In the genomic region with DNA sequence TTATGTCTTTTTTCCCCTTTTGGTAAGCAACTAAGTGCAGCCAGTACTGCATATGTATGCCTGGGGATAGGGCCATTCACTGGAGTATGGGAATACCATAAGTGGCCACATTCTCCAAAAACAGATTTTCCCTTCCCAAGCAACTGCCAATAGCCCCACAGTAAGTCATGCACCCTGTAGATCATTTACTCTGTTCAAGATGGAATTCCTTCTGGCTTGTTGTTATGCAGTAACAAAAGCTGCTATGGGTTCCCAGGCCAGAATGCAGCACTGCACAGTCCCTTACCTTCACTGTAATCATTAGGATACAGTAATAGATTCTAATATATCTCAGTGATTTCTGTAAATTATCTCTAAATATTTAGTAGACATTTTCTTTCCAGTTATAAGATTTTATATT, we compare ENCODE assay signal across 29 mouse cellular contexts.
DNase-seq lines count a peak whose midpoint lies in the region; ATAC-seq and TF ChIP-seq lines count a peak whose summit lies in the region.
"Had no signal": no experiment of that assay in that cellular context is flagged by ENCODE, and none has a peak within 500 bp of the region (broad histone marks: within the 10 kb centered on the region; RNA-seq: fewer than 3 reads in every experiment).

No protein-coding gene starts in this region.

- peaks cover 28% of the 10 kb centered on the region for H3K36me3 ChIP-seq in hindbrain, embryonic 13.5 days
- no peaks in the 10 kb centered on the region for H3K36me3 ChIP-seq in hindbrain, embryonic 11.5 days (ENCODE audit: control insufficient read depth, insufficient read depth, low read length)
- peaks cover 31% of the 10 kb centered on the region for H3K36me3 ChIP-seq in midbrain, embryonic 13.5 days
- H3K36me3 ChIP-seq in midbrain, embryonic 10.5 days, result peaks cover 44% of the 10 kb centered on the region
- 0 out of 2 replicates have a peak, but pooled peaks cover 4% of the 10 kb centered on the region for H3K36me3 ChIP-seq in kidney, postnatal 0 days (ENCODE audit: insufficient read depth, low read length)
- H3K36me3 ChIP-seq: heart, embryonic 12.5 days; intestine, embryonic 15.5 days; liver, embryonic 15.5 days; stomach, embryonic 15.5 days had no signal

- DNase-seq in hindbrain, embryonic 11.5 days (ENCODE audit: low spot score), result no peak
- no peak for DNase-seq in midbrain, embryonic 10.5 days (ENCODE audit: low spot score)
- no peak for DNase-seq in kidney, postnatal 0 days (ENCODE audit: low spot score)
- no peak for DNase-seq in thymus, postnatal 36 days
- DNase-seq in ovary, adult 18-20 months (ENCODE audit: low spot score), result no peak
- DNase-seq: adrenal gland, postnatal 10 days; cerebellum, adult 11 months; cerebellum, adult 9-10 months; cerebellum, postnatal 36 days; gastrocnemius, adult 2 months; gastrocnemius, postnatal 36 days; heart, adult 2 months; heart, postnatal 4 days; layer of hippocampus, adult 9-11 months; lung, embryonic 14.5 days; lung, postnatal 14 days; right cerebral cortex, postnatal 25 days had no signal

- 0 out of 2 replicates have a peak, but pooled peaks have one; percentile 49 for ATAC-seq in hindbrain, embryonic 13.5 days (ENCODE audit: low FRiP score)
- ATAC-seq in hindbrain, embryonic 11.5 days (ENCODE audit: low FRiP score), result no peak
- 0 out of 2 replicates have a peak, but pooled peaks have one; percentile 40 for ATAC-seq in midbrain, embryonic 13.5 days
- ATAC-seq in kidney, postnatal 0 days (replicated peaks; ENCODE audit: low FRiP score, low read depth), result peak; percentile 68; the same call in 1 of the 2 replicates
- ATAC-seq: forebrain, embryonic 14.5 days; hindbrain, postnatal 0 days; intestine, embryonic 15.5 days had no signal

- no peak overlapping the region for H3K9ac ChIP-seq in hindbrain, embryonic 13.5 days
- no peak overlapping the region for H3K9ac ChIP-seq in hindbrain, embryonic 11.5 days (ENCODE audit: low read depth, low read length)
- H3K9ac ChIP-seq in midbrain, embryonic 13.5 days (replicated peaks), result no peak overlapping the region
- H3K9ac ChIP-seq in kidney, postnatal 0 days (ENCODE audit: low read depth, low read length), result no peak overlapping the region
- H3K9ac ChIP-seq: heart, embryonic 12.5 days; intestine, embryonic 15.5 days; limb, embryonic 12.5 days; liver, embryonic 15.5 days; lung, embryonic 14.5 days; neural tube, embryonic 15.5 days; stomach, embryonic 15.5 days had no signal

- H3K4me2 ChIP-seq in hindbrain, embryonic 13.5 days, result no peak overlapping the region
- H3K4me2 ChIP-seq in hindbrain, embryonic 11.5 days (replicated peaks; ENCODE audit: low read depth, low read length), result no peak overlapping the region
- H3K4me2 ChIP-seq in midbrain, embryonic 13.5 days (replicated peaks), result no peak overlapping the region
- H3K4me2 ChIP-seq in kidney, postnatal 0 days (ENCODE audit: low read length), result no peak overlapping the region
- H3K4me2 ChIP-seq: heart, embryonic 12.5 days; intestine, embryonic 15.5 days; limb, embryonic 12.5 days; liver, embryonic 15.5 days; lung, embryonic 14.5 days; midbrain, embryonic 11.5 days; neural tube, embryonic 15.5 days; stomach, embryonic 15.5 days had no signal

- H3K27me3 ChIP-seq in hindbrain, embryonic 13.5 days, result no peaks in the 10 kb centered on the region
- no peaks in the 10 kb centered on the region for H3K27me3 ChIP-seq in hindbrain, embryonic 11.5 days (ENCODE audit: control insufficient read depth, insufficient read depth, low read length)
- no peaks in the 10 kb centered on the region for H3K27me3 ChIP-seq in midbrain, embryonic 13.5 days
- no peaks in the 10 kb centered on the region for H3K27me3 ChIP-seq in midbrain, embryonic 10.5 days (ENCODE audit: low read depth, poor library complexity, severe bottlenecking)
- no peaks in the 10 kb centered on the region for H3K27me3 ChIP-seq in kidney, postnatal 0 days (ENCODE audit: insufficient read depth, low read length)
- H3K27me3 ChIP-seq: heart, embryonic 12.5 days; intestine, embryonic 15.5 days; limb, embryonic 12.5 days; liver, embryonic 15.5 days; neural tube, embryonic 15.5 days; stomach, embryonic 15.5 days had no signal

- H3K27ac ChIP-seq in hindbrain, embryonic 13.5 days, result no peak overlapping the region
- H3K27ac ChIP-seq in hindbrain, embryonic 11.5 days (ENCODE audit: low read depth, low read length), result no peak overlapping the region
- H3K27ac ChIP-seq in midbrain, embryonic 13.5 days, result no peak overlapping the region
- no peak overlapping the region for H3K27ac ChIP-seq in midbrain, embryonic 10.5 days (replicated peaks)
- H3K27ac ChIP-seq in kidney, postnatal 0 days, result no peak overlapping the region
- H3K27ac ChIP-seq: gastrocnemius, adult 2 months; heart, adult 2 months; hindbrain, postnatal 0 days; intestine, embryonic 15.5 days; limb, embryonic 12.5 days; liver, embryonic 15.5 days; neural tube, embryonic 15.5 days; stomach, embryonic 15.5 days had no signal

- no peak for TF ChIP-seq CTCF in kidney, postnatal 0 days (IDR thresholded peaks at IDR 0.05; ENCODE audit: low read depth)

- no peaks in the 10 kb centered on the region for H3K9me3 ChIP-seq in hindbrain, embryonic 13.5 days
- H3K9me3 ChIP-seq in hindbrain, embryonic 11.5 days (ENCODE audit: control insufficient read depth, low read length), result no peaks in the 10 kb centered on the region
- no peaks in the 10 kb centered on the region for H3K9me3 ChIP-seq in midbrain, embryonic 13.5 days
- no peaks in the 10 kb centered on the region for H3K9me3 ChIP-seq in midbrain, embryonic 10.5 days (replicated peaks)
- H3K9me3 ChIP-seq in kidney, postnatal 0 days (replicated peaks; ENCODE audit: low read length), result no peaks in the 10 kb centered on the region
- H3K9me3 ChIP-seq: G1E; heart, embryonic 12.5 days; intestine, embryonic 15.5 days; limb, embryonic 12.5 days; liver, embryonic 15.5 days; neural tube, embryonic 15.5 days; stomach, embryonic 15.5 days had no signal

- H3K4me3 ChIP-seq in hindbrain, embryonic 13.5 days, result no peak overlapping the region
- H3K4me3 ChIP-seq in hindbrain, embryonic 11.5 days (ENCODE audit: low read depth, low read length), result no peak overlapping the region
- no peak overlapping the region for H3K4me3 ChIP-seq in midbrain, embryonic 13.5 days (replicated peaks)
- H3K4me3 ChIP-seq in midbrain, embryonic 10.5 days, result no peak overlapping the region
- no peak overlapping the region for H3K4me3 ChIP-seq in kidney, postnatal 0 days (replicated peaks; ENCODE audit: low read depth, low read length)
- H3K4me3 ChIP-seq: gastrocnemius, adult 2 months; heart, adult 2 months; heart, embryonic 12.5 days; intestine, embryonic 15.5 days; limb, embryonic 12.5 days; liver, embryonic 15.5 days; neural tube, embryonic 15.5 days; stomach, embryonic 15.5 days had no signal

- no peaks in the 10 kb centered on the region for H3K4me1 ChIP-seq in hindbrain, embryonic 13.5 days (replicated peaks)
- H3K4me1 ChIP-seq in hindbrain, embryonic 11.5 days (replicated peaks; ENCODE audit: control insufficient read depth, insufficient read depth, low read length), result no peaks in the 10 kb centered on the region
- no peaks in the 10 kb centered on the region for H3K4me1 ChIP-seq in midbrain, embryonic 13.5 days (replicated peaks)
- no peaks in the 10 kb centered on the region for H3K4me1 ChIP-seq in midbrain, embryonic 10.5 days
- H3K4me1 ChIP-seq in kidney, postnatal 0 days (replicated peaks; ENCODE audit: insufficient read depth, low read length), result no peaks in the 10 kb centered on the region
- H3K4me1 ChIP-seq: intestine, embryonic 15.5 days; limb, embryonic 12.5 days; liver, embryonic 15.5 days; neural tube, embryonic 15.5 days; stomach, embryonic 15.5 days had no signal
